Mouse (Mus musculus) stomach, postnatal 0 days (tissue): ENCODE measurements around the gene Dnal1.

Experiments
- CTCF ChIP-seq: IDR thresholded peaks from 2 replicates; pipeline ENCODE4 v1.5.1; 2016; ENCODE audit warnings: antibody characterized with exemption, low read depth, mild to moderate bottlenecking, moderate library complexity
- EP300 ChIP-seq: optimal IDR thresholded peaks from 2 replicates; pipeline ENCODE3; 2016; ENCODE audit warnings: antibody characterized with exemption

DNA sequence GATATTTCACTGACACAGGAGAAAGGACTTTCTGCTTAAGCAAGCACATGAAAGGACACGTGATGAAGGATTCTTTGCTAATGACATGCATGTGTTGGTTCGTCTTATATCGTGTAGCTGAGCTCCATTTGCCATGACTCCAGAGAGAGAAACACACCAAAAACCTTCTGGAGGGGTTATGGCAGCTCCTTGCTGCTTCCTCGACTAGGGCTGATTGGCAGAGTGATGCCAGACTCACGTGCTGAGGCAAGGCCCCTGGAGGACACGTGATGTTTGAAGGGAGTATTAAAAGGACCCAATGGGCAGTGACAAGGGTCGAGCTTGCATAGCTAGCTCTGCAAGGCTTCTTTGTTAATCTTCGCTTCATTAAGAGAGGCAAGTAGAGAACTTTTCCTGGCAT is 45.9 kb upstream of the Dnal1 start:
- TF ChIP-seq CTCF (no peak), EP300 (no peak)
